Mouse (Mus musculus) cerebellum, adult 9-11 months (tissue): ENCODE data around the gene Tex36.

Experiments used
- DNase-seq: peaks from one replicate; pipeline ENCODE4 v3.0.0; 2022

The Tex36 gene

DNA sequence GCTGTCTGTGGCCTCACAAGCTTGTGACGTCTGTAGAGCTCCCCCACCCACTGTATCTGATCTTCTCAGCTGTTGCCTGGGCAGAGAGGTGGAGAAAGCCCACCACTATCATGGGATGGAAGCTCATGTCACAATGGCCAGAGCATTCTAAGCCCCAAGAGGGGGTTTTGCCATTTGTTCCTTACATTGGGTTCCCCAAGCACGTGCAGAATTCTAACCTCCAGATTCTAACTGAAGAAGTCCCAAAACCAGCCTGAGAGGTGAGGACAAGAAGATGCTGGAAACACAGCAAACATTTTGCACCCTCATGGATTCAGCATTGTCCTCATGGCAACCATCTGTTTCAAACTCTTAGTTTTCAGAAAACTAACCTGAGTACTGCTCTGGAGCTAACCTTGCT lies at the start of gene Tex36:
Tex36 (minus strand) TSS at position 101 of the 400 bp plus-strand sequence.
- no peak for DNase-seq

GRCm38 (mm10) chr7:133645716-133646115 lies 43.8 kb upstream of the Tex36 start:
- DNase-seq = no peak

- no peak for DNase-seq
These were observed 36.9 kb upstream of the Tex36 start for GRCm38 (mm10) chr7:133638821-133639220.

- DNase-seq = peak; percentile 42
These were observed 36.3 kb upstream of the Tex36 start for GRCm38 (mm10) chr7:133638306-133638705.

GRCm38 (mm10) chr7:133637361-133638305 lies 35.7 kb upstream of the Tex36 start, which contains the start of gene Edrf1:
Gene Edrf1, plus strand, starts transcription at chr7:133637543.
- peak; percentile 98 for DNase-seq

DNA sequence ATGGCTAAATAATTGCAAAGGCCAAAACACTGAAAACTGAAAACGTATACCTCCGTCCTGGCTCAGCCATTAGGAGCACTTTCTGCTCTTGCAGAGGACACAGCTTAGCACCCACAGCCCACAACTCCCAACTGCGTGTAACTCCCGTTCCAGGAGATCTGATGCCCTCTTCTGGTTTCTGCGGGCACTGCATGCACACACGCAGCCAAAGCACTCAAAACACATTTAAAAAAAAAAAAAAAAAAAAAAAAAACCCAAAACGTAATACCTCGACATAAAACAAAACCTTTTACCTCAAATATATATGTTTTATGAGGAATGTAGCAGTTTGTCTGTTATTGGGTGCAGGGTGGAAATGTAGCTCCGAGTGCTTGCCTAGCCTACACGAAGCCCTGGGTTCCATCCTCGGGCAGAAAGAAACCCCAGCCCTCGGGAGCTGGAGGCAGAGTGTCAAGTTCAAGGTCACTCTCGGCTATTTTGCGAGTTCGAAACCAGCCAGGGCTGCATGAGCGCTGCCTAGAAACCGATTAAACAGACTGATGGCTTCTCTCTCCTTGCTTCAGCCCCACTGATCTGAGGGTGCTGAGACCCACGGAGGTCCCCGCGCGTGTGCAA lies 34.9 kb upstream of the Tex36 start:
- DNase-seq = peak; percentile 90

DNA sequence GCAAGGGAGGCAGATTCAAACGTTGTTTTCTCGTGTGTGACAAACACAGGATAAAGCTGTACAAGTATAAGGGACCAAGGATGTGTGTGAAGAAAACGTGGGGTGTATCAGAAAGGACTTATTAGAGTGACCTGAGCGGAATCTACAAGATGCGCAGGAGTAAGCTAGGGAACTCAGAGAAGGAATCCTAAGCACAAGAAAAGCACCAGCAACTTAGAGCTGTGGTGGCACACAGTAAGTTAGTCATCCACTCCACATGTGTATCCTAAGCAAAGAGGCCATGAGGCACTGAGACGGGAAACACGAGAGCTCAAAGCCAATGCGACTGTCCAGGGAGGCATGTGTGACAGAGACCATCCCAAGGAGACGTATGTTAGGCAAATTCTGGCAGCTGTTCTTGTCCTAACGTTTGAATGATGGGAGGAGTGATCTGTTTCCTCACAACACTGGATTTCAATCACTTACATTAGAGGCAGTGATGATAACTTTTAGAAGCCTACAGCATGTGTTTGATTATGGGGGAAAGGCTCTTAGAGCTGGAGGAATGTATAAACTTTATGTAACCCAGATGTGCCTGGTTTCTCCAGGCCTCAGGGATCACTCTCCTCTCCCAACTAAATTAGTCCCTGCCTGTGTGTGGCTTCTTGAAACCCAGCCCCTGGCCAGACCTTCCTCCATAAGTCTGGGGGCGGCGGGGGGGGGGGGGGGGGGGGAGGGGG lies 33.1 kb upstream of the Tex36 start:
- no peak for DNase-seq

GRCm38 (mm10) chr7:133632476-133632875 lies 30.5 kb upstream of the Tex36 start:
- DNase-seq = peak; percentile 54

GRCm38 (mm10) chr7:133630821-133631220 lies 28.9 kb upstream of the Tex36 start:
- no peak for DNase-seq

DNA sequence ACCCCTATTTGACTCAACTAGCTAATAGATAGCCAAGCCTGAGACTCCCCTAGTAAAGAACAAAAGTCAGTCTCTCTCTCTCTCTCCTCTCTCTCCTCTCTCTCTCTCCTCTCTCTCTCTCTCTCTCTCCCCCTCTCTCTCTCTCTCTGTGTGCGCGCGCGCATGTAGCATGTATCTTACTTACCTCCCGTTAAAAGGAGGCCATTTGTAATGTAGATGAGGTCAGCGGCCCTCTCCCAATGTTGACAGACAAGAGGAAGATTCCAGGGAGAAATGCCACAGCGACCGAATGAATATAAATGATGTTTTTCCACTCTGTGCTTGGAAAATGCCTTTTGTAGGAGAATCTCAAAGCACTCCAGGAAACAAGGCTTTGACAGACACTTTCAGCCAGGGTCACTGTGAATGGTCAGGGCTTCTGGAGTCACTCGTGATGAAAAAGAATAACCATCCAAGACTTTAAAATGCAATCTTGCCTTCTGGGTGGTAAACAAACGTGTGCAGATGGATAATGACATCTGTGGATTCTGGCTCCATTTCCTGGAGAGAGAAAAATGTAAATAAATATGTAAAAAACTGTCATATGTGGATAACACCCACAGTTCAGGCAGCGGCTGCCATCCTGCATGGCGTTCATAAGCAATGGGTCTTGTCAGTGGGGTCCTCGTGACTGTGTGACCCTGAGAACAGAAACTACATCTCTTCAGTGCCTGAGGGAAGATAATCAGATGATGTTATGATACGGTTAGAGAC lies 25.4 kb upstream of the Tex36 start:
- DNase-seq = no peak

- DNase-seq = no peak
These were observed 21.3 kb upstream of the Tex36 start for GRCm38 (mm10) chr7:133623226-133623625.

DNA sequence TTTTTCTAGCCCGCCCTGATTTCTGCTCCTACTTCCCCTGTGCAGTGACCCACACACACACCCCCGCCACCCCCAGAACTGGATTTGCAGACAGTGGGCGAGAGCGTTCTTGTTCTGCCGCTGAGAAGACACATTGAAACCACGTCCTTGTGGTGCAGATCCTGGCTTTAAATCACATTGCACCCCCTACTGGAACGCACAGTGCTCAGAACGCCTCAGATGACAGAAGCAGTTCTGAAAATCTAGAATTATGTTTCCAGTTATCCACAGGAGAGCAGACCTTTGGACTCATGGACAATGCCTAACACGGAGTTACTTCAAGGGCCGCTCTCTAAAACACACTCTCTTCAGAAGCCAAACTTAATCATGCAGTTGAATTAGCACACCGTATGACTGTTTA lies 18.8 kb upstream of the Tex36 start:
- no peak for DNase-seq

- DNase-seq = peak; percentile 68
These were observed 11.0 kb upstream of the Tex36 start for GRCm38 (mm10) chr7:133612981-133613380.

DNA sequence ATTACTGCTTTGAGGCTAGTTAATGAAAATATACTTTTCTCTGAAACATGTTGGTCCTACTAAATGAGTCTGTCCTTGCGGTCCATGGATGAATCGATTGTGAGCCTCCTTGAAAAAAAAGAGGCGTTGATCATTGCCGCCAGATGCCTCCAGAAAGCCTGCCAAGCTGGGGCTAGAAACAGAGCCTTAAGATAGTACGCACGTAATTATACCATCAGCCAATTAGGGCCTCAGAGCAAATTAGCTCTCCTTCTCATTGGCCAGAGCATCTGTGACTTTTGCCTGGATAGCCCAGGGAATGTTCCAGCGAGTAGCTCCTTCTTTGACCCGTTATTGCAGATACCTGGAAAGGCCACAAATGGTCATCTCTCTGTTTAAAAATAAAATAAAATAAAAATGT lies 7.6 kb upstream of the Tex36 start:
- peak; percentile 84 for DNase-seq

DNA sequence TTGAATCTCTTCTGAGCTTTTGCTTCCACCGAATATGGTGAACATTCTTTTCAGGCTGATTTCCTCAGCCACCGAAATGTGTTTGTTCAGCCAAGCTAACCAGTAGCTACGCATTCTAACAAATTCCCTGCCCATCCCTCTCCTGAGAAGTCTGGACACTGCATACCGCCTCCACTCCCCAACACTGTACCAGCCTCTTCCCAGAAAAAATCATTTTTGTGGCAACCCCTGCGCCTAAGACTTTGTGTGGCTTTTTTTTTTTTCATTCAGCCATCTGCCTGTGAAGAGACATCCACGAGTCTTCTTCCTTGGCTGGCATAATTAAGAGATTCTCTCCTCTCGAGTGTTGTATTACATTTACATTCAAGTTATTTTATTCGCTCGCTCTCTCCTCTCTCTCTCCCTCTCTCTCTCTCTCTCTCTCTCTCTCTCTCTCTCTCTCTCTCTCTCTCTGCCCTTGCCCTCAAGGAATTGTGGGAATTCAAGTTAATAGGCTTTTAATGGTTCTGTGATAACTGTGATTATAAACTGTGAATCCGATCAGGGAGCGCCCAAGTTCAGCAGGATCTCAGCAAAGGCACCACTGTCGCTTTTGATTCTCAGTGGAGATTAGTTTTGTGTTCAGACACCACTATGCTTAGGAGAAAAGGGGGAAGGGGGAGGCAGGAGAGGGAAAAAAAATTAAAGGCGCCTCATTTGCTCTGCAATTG lies 6.8 kb upstream of the Tex36 start:
- peak; percentile 41 for DNase-seq

GRCm38 (mm10) chr7:133607883-133608575 lies 6.1 kb upstream of the Tex36 start:
- peak; percentile 24 for DNase-seq

DNA sequence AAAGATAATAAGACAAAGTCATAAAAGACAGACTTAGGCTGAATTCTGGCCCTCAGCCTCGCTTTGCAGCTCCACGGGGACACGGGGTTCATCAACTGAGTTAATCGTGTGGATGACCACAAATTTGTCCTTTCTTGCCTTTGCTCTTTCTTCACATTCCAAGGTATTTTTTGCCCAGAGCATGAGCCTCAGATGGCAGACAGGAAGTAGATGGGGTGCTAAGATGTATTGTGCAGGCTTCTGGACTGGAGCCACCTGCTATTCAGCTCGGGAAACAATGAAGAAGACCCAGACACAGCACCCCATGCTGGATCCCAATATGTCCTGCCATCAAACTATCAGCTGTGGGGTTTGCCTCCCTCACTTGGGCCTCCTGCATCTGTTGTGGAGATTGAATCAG lies 5.4 kb upstream of the Tex36 start:
- DNase-seq = no peak

DNA sequence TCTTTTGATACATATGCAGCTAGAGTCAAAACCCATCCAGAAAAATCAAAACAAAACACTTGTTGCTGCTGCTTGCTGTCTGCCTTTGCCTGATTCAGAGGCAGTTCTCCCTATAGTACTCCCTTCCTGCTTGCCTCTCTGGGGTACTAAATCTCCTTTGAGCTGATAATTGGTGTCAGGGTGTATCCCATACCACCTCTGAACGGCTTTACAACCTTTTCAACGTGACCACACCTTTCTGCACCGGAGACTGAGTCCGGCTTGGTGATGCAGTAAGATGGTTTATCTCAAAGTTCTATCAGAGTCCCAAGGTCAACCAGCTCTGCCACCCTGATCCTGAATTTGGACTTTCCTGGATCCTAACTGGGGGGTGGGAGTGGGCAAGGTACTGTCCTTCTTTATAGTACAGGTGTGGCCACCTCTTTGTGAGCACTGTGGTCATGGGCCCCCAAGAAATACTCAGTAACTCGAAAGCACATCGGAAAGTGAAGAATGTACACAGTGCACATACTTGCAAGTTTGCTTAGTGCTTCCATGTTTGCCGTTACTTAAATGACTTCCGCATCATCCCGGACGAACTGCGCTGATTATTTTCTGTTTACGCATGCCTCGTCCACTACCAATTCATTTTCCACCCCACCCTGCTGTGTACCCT lies 2.6 kb upstream of the Tex36 start:
- no peak for DNase-seq

- DNase-seq = no peak
These were observed 1.2 kb upstream of the Tex36 start for GRCm38 (mm10) chr7:133603156-133603555.

DNA sequence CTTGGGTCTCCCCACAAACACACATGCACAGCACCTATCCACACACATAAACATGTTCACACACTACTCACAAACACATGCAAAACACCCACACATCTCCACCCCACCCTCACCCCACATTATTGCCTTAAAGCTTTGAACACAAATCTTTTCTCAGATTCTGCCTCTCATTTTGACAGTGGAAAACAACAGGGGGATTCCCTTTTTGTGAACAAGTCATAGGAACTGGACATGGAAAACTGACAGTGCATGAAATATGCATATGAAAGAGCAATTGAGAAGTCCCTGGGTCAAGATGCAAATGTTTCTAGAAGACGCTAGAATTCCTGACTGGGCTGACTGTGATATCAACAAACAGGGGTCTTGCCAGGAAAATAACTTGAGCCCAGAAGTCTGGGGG lies 1.4 kb downstream of the Tex36 start:
- DNase-seq = no peak

DNA sequence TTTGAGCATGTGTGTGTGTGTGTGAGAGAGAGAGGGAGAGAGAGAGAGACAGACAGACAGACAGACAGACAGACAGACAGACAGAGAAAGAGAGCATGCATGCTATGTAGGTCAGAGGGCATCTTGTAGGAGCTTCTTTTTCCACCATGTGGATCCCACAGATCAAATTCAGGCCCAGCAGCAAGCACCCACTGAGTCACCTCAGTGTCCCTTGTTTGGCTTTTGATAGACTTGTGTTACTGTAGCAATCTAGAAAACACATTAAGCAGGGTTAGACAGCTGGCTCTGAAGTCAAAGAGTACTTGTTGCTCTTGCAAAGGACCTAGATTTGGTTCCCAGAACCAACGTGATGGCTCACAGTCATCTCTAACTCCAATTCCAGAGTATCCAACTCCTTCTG lies 10.2 kb downstream of the Tex36 start:
- no peak for DNase-seq
